Mouse (Mus musculus): ENCODE results near the gene Adipor1. TPM values are rescaled to one million over a fixed set of nuclear protein-coding genes. Genes with fewer than 3 reads are reported as not detected.
A peak's percentile ranks its signal among the peaks of the same experiment; 100 is the strongest.

Gene Adipor1
- total and polyA plus RNA-seq, 2 experiments from 2014 or later: 79.7 to 115 TPM

- peak overlapping the region; percentile 99 for H3K4me2 ChIP-seq (ENCODE audit: low read depth, low read length)
- DNase-seq (ENCODE audit: low spot score) (no peak), ATAC-seq (no peak; the same call in 1 of the 2 replicates)
- H3K36me3 ChIP-seq (ENCODE audit: insufficient read depth, low read length): no peaks in the 10 kb centered on the region
- H3K27me3 ChIP-seq (ENCODE audit: insufficient read depth, low read length): no peaks in the 10 kb centered on the region
- H3K4me1 ChIP-seq (ENCODE audit: insufficient read depth, low read length): no peaks in the 10 kb centered on the region
- peak overlapping the region; percentile 64 for H3K9ac ChIP-seq (replicated peaks; ENCODE audit: low read length)
- no peak for TF ChIP-seq CTCF (IDR thresholded peaks at IDR 0.05; ENCODE audit: low read depth)
- WGBS: 33% methylated on average over 8 of the region's 8 CpGs
- peak overlapping the region; percentile 73 for H3K4me3 ChIP-seq (ENCODE audit: low read length)
- H3K27ac ChIP-seq: no peak overlapping the region
- no peaks in the 10 kb centered on the region for H3K9me3 ChIP-seq (ENCODE audit: low read length)
These were observed 8.8 kb upstream of the Adipor1 start for GRCm38 (mm10) chr1:134406414-134406771.

- Histone ChIP-seq H3K9ac (replicated peaks; ENCODE audit: low read length) (no peak overlapping the region), H3K27ac (no peak overlapping the region), H3K27me3 (ENCODE audit: insufficient read depth, low read length) (no peaks in the 10 kb centered on the region), H3K36me3 (ENCODE audit: insufficient read depth, low read length) (no peaks in the 10 kb centered on the region), H3K4me3 (ENCODE audit: low read length) (no peak overlapping the region), H3K4me2 (ENCODE audit: low read depth, low read length) (no peak overlapping the region), H3K9me3 (ENCODE audit: low read length) (no peaks in the 10 kb centered on the region), H3K4me1 (ENCODE audit: insufficient read depth, low read length) (no peaks in the 10 kb centered on the region)
- TF ChIP-seq CTCF (IDR thresholded peaks at IDR 0.05; ENCODE audit: low read depth): no peak
- ATAC-seq: no peak
- 71% methylated on average over 8 of the region's 8 CpGs for WGBS
- no peak for DNase-seq (ENCODE audit: low spot score)
These were observed 7.1 kb upstream of the Adipor1 start for GRCm38 (mm10) chr1:134408080-134408479.

DNA sequence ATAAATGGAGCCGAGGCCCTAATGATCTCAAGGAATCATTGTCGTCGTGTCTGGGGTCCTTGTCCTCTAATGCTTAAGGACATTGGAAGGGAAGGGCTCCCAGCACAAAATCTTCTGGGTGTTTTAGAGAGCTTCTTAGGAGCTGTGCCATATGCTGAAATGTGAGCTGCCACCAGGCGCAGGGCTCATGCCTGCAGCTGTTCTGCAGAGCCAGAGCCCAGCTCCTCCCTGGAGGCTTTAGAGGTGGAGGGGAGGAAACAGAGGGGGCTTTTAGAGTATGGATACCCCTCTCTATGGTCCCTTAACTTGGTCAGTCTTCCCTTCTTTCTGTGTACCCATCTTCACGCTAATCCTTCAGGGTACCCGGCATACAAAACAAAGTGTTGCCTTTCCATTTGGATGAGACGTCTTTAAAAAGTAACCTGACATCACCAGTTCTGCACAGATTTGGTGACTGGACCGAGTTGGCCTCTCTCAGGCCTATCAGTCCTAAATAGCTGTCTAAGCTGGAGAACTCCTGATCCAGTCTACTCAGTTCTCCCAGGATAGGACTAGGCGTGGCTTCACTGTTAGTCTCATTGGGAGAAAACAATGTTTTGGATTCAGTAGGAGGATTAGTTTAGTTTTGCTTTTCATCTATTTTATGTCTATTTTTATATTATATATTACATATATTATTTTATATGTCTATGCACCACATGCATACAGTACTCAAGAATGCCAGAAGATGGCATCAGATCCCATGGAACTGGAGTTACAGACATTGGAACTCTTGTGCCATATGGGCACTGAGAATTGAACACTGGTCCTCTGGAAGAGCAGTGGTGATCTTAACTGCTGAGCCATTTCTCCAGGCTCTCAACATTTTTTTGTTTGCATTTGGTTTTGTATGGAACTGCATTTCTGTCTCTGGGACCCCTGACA lies 3.2 kb upstream of the Adipor1 start:
- DNase-seq (ENCODE audit: low spot score) (no peak), ATAC-seq (no peak)
- WGBS: 88% methylated on average over 9 of the region's 9 CpGs
- H3K27me3 ChIP-seq (ENCODE audit: insufficient read depth, low read length): no peaks in the 10 kb centered on the region
- no peak overlapping the region for H3K9ac ChIP-seq (replicated peaks; ENCODE audit: low read length)
- no peak for TF ChIP-seq CTCF (IDR thresholded peaks at IDR 0.05; ENCODE audit: low read depth)
- H3K4me1 ChIP-seq (ENCODE audit: insufficient read depth, low read length): peaks cover 12% of the 10 kb centered on the region
- no peaks in the 10 kb centered on the region for H3K36me3 ChIP-seq (ENCODE audit: insufficient read depth, low read length)
- no peak overlapping the region for H3K4me2 ChIP-seq (ENCODE audit: low read depth, low read length)
- no peaks in the 10 kb centered on the region for H3K9me3 ChIP-seq (ENCODE audit: low read length)
- H3K27ac ChIP-seq: no peak overlapping the region
- no peak overlapping the region for H3K4me3 ChIP-seq (ENCODE audit: low read length)

- Histone ChIP-seq H3K4me3 (ENCODE audit: low read length) (no peak overlapping the region), H3K4me2 (ENCODE audit: low read depth, low read length) (no peak overlapping the region), H3K4me1 (ENCODE audit: insufficient read depth, low read length) (peaks cover 12% of the 10 kb centered on the region), H3K27me3 (ENCODE audit: insufficient read depth, low read length) (no peaks in the 10 kb centered on the region), H3K9me3 (ENCODE audit: low read length) (no peaks in the 10 kb centered on the region), H3K27ac (no peak overlapping the region), H3K9ac (replicated peaks; ENCODE audit: low read length) (no peak overlapping the region), H3K36me3 (ENCODE audit: insufficient read depth, low read length) (no peaks in the 10 kb centered on the region)
- ATAC-seq: no peak
- 64% methylated on average over 2 of the region's 2 CpGs for WGBS
- DNase-seq (ENCODE audit: low spot score): no peak
- TF ChIP-seq CTCF (IDR thresholded peaks at IDR 0.05; ENCODE audit: low read depth): no peak
These were observed 1.1 kb upstream of the Adipor1 start for GRCm38 (mm10) chr1:134414038-134414437.

GRCm38 (mm10) chr1:134414501-134415167 lies 544 bp upstream of the Adipor1 start:
- no peaks in the 10 kb centered on the region for H3K36me3 ChIP-seq (ENCODE audit: insufficient read depth, low read length)
- TF ChIP-seq CTCF (IDR thresholded peaks at IDR 0.05; ENCODE audit: low read depth): peak; percentile 59
- peak overlapping the region; percentile 96 for H3K4me3 ChIP-seq (ENCODE audit: low read length)
- peak overlapping the region; percentile 76 for H3K4me2 ChIP-seq (ENCODE audit: low read depth, low read length)
- H3K27me3 ChIP-seq (ENCODE audit: insufficient read depth, low read length): no peaks in the 10 kb centered on the region
- DNase-seq (ENCODE audit: low spot score): no peak
- no peaks in the 10 kb centered on the region for H3K9me3 ChIP-seq (ENCODE audit: low read length)
- peak overlapping the region; percentile 62 for H3K27ac ChIP-seq
- peak; percentile 62 for ATAC-seq
- peak overlapping the region; percentile 91; the same call in 1 of the 2 replicates for H3K9ac ChIP-seq (replicated peaks; ENCODE audit: low read length)
- H3K4me1 ChIP-seq (ENCODE audit: insufficient read depth, low read length): peaks cover 12% of the 10 kb centered on the region
- 10% methylated on average over 11 of the region's 11 CpGs for WGBS

GRCm38 (mm10) chr1:134418414-134418975 lies 3.3 kb downstream of the Adipor1 start:
- ATAC-seq (no peak), DNase-seq (ENCODE audit: low spot score) (no peak)
- no peak overlapping the region for H3K4me3 ChIP-seq (ENCODE audit: low read length)
- H3K9me3 ChIP-seq (ENCODE audit: low read length): no peaks in the 10 kb centered on the region
- no peak overlapping the region for H3K4me2 ChIP-seq (ENCODE audit: low read depth, low read length)
- TF ChIP-seq CTCF (IDR thresholded peaks at IDR 0.05; ENCODE audit: low read depth): no peak
- no peak overlapping the region for H3K9ac ChIP-seq (replicated peaks; ENCODE audit: low read length)
- H3K27ac ChIP-seq: no peak overlapping the region
- 75% methylated on average over 2 of the region's 2 CpGs for WGBS
- H3K27me3 ChIP-seq (ENCODE audit: insufficient read depth, low read length): no peaks in the 10 kb centered on the region
- H3K36me3 ChIP-seq (ENCODE audit: insufficient read depth, low read length): peaks cover 8% of the 10 kb centered on the region; the same call in 1 of the 2 replicates
- peaks cover 12% of the 10 kb centered on the region for H3K4me1 ChIP-seq (ENCODE audit: insufficient read depth, low read length)

Data from hindbrain, postnatal 0 days (tissue).